Mouse (Mus musculus) stomach, embryonic 16.5 days (tissue): ENCODE results near the gene Olfr987. TPM values are rescaled to one million over a fixed set of nuclear protein-coding genes. Genes with fewer than 3 reads are reported as not detected.

Experiments
- polyA plus RNA-seq: library from polyadenylated mRNA; unstranded; fragments of >200 nt; fragmentation: Nextera tagmentation; extraction: Ambion mirVana; gene quantifications from 2 replicates; pipeline ENCODE4 v1.2.1, GENCODE M21; 2015

Olfr987 gene
- polyA plus RNA-seq, 1 experiment from 2014 or later = not detected

Other genes starting within 250 kb of the Olfr987 start
- gene Aplnr, start 203.1 kb downstream of the Olfr987 start, polyA plus RNA-seq = 75.8 and 81.7 TPM in 2 replicates
- gene Lrrc55, start 142.1 kb downstream of the Olfr987 start, polyA plus RNA-seq = 3.0 and 4.2 TPM in 2 replicates
- not detected in 2 replicates for gene Olfr988, start 23.9 kb upstream of the Olfr987 start, polyA plus RNA-seq
- gene Olfr992, start 70.2 kb upstream of the Olfr987 start, polyA plus RNA-seq = not detected in 2 replicates
- not detected in 2 replicates for gene Olfr993, start 75.6 kb upstream of the Olfr987 start, polyA plus RNA-seq
- gene Olfr994, start 97.1 kb upstream of the Olfr987 start, polyA plus RNA-seq = not detected in 2 replicates
- not detected in 2 replicates for gene Olfr995, start 104.3 kb upstream of the Olfr987 start, polyA plus RNA-seq
- gene 4833423E24Rik, start 179.7 kb upstream of the Olfr987 start, polyA plus RNA-seq = 19.1 and 25.6 TPM in 2 replicates
- gene Olfr996, start 239.9 kb upstream of the Olfr987 start, polyA plus RNA-seq = not detected in 2 replicates
- not detected in 2 replicates for gene Olfr998, start 249.6 kb upstream of the Olfr987 start, polyA plus RNA-seq